Mouse (Mus musculus): Measurements from ENCODE around the gene Plcb3. TPM values are rescaled to one million over a fixed set of nuclear protein-coding genes. Genes with fewer than 3 reads are reported as not detected.

The Plcb3 gene
- total RNA-seq, 4 experiments from 2014 or later = 15.6 to 16.2 (median 15.6) TPM

DNA sequence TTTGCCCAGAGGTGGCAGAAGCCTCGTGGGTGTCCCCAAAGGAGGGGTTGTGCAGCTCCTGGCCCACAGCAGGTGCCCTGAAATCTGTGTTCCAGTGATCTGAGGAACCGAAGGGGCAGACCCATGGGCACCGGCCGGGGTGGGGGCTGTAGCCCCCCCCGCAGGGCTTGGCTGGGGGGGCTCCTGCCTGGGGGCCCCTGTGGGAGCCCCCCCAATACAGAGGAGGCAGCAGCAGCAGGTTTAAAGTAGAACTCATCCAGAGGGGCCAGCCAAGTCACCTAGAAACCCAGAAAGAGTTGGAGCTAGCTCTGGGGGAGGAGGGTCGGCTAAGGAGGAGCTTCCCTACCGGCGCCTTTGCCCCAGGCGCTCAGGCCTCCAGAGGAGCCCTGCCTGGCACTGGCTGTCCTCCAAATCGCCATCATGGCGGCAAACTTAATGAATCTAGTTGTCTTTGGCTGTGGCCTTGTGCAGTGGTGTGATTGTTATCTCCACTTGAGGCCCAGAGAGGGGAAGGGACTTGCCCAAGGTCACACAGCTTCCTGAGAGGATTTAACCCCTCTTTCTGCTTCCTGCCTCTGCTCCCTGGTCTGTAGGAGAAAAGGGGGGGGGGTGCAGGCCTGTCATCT lies 5.7 kb downstream of the Plcb3 start:
- DNase-seq (ENCODE audit: low spot score) = no peak

DNA sequence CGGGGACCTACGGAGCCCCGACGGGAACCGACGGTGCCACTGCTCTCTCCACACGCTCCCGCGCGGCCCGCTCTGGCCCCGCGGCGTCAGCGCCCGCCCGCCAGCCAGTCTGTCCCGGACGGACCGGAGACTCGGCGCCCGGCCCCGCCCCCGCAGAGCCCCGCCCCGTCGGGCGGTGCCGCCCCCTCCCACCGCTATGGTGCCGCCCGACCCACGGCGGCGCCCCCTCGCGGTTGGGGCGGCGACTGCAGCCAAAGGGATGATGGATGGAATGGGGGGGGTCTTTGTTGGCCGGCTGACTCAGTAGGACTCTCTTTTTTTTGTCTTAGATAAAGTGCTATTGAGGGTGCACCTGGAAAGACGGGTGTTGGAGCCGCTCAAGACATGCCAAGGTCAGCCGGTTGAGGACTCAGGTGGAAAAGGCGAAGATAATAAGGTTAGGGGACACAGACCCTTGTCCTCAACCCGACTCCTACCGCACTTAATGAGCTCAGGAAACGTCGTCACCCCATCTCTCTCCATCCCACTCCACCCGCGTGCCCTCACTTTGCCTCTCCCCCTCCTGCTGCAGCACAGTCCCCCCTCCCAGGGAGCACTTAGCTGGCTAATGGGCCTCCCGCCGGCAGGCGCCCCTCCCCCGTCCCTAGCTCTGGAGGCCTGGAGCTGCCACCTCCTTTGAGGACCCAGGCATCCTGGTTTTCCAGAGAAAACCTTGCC lies 6.4 kb downstream of the Plcb3 start:
- no peak for DNase-seq (ENCODE audit: low spot score)

DNA sequence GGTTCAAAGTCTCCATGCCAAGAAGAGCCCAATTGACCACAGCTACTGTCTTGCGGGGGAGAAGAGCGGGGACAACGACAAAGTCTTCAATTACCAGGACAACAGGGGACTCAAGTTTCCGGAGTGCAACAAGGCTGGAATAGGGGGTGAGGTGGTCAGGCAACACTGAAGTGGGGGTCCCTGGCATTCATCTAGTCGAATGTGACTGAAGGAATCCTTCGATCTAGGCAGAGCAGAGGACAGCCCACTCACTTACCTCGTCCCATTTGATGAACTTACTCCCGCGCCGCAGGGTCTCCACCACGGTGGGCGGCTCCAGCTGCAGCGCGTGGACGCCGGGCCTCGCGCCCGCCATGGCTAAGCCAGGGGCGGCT lies 7.0 kb downstream of the Plcb3 start:
- no peak for DNase-seq (ENCODE audit: low spot score)

DNA sequence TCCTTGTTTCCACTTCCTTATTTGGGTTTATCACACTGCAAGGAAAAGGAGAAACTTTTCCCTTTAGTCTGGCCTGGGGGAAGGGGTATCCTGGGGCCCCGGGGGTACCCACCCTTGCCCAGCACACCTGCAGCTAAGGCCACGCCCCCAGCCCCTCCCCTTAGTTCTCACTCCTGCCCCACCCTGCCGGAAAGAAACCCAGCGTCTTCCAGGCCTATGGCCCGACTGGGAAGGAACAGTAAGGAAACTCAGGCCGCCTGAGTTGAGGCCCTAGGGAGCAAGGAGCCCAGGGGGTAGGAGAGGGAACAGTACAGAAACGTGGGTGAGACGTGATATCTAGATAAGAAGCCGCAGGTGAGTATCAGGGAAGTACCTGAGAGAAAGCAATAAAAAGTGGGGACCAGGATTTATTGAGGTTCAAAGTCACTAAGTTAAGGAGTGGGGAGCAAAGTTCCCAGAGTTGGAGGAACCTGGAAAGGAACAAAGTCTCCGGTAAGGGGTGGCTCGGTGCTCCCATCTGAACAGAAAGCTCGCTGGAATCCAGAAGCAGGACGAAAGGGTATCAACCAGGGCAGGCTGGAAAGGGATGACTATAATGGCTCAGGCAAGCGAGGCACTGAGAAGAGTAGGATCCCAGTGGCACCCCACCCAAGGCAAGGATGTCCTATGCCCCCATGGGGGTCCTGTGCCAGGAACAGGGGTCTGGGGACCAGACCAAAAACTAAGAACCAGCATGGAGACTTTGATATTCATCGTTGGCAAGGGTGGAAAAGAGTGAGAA lies 7.6 kb downstream of the Plcb3 start:
- DNase-seq (ENCODE audit: low spot score) = no peak

DNA sequence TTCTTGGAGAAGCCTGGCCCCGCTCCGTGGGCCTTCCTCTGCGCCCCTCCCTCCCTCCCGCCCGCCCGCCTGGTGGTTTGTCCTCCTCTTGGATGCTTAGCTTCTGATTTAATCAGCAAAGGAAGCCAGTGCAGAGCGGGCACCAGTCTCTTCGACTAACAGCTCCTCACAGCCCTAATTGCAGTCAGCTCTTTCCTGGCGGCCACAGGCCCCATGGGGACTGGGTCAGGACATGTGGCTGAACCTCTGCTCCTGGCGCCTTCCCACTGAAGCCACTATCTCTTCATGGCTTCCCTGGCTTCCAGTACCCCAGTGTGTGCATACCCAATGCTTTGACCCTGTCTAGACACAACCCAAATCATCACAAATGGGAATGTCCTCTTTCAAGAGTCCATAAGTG lies 19.8 kb downstream of the Plcb3 start:
- no peak for DNase-seq (ENCODE audit: low spot score)

DNA sequence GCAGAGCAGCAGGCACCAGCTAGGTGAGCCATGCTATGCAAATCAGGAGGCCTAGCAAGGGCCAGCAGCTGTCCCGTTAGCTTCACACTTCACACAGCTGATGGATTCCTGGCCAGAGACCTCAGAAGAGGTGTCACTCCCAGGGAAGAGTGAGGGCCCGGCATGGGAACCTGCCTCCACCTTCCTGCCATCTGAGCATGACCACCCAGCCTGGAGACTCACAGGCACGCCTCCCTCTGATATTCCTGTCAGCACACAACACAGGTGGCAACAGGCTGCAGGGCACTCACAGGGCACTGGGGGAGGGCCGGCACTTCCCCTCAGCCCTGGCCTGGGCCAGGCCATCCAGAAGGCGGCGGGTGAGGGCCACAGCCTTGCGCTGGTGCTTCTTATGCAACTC lies 20.8 kb downstream of the Plcb3 start:
- no peak for DNase-seq (ENCODE audit: low spot score)

DNA sequence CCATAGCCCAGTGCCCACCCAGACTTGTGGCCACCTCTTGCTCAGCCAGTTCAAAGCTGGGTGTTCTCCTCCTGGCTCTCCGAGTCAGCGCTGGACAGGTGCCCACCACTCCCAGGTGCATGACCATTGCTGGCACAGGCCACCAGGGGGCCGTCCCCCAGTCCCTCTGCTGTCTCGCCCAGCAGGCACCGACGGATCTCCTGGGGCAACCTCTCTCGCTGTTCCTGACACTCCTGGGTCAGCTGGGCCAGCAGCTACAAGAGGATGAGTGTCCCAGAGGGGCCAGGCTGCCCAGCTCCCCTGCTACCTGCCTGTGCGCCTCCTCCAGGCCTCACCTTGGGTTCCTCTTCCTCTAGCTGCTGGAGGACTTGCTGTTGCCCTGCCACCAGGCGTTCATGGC lies 22.2 kb downstream of the Plcb3 start:
- DNase-seq (ENCODE audit: low spot score) = no peak

DNA sequence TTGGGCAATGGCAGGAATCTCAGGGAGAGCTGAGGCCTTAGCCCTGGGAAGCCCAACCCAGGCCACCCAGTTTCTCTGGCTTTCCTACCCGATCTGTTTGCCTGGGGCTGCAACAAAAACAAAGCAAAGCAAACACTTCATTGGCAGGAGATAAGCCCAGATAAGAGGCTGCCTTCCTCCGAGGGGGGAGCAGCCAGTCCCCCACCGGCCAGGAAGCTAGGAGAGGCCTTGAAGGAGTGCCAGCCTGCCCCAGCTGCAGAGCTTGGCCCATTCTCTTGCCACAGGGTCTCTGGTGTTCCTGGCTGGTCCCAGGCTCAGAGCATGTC lies 23.6 kb downstream of the Plcb3 start:
- DNase-seq (ENCODE audit: low spot score) = peak; percentile 48

DNA sequence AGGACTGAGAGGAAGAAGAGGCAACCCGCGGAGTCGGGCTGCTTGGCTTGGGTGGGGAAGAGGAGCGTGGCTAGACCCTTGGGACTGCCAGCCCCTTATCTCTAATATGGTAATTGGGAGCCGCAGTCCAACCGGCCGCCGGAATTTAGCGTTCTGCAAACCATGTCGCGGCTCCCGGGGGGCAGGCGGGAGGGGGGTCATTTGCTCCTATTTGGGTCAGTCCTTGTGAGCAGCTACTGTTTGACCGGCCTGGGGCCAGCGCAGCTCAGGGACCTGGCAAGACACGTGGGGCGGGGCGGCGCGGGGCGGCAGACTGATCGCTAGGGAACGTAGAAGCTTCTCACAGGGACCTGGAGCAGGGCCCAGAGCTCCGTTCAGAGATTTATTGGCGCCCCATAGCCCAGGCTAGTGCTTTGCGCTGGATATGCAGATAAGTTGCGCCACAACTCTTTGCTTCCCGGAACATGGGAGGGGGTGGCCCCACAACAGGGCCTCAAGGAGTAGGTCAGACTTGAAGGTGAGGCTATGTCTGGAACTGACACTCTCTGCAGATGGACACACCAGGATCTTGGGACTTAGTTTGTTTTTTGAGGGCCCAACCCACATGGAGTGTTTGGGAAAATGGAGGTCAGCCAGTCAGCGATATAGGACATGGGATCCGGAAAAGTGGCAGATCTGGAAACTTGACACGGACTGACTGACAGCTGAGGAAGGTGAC lies 24.1 kb downstream of the Plcb3 start:
- peak; percentile 85 for DNase-seq (ENCODE audit: low spot score)

DNA sequence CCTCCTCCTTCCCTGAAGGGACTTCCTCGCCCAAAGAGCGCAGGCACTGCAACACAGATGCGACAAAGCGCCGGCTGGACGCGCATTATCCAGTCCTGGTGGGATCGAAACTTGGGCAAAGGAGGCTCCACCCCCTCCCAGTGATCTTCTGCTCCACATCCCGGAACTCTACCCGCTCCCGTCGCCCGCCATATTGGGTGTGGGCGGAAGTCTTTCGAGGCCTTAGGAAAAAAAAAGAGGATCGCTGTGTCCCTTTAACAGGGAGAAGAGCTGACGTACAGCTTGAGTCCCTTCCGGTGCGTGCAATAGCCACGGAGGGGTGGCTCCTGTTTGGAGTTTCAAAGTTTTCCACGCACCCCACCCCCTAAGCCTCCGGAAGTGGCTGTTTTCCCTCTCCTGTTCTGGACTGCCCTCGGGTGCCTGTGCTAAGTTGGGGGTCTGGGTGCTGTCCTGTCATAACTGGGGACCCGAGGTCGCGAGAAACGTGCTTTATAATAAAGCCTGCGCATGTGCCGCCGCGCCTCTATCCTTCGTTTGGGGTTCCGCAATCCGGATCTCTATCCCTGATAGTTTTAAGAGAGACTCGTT lies 24.8 kb downstream of the Plcb3 start:
- DNase-seq (ENCODE audit: low spot score) = peak; percentile 99

DNA sequence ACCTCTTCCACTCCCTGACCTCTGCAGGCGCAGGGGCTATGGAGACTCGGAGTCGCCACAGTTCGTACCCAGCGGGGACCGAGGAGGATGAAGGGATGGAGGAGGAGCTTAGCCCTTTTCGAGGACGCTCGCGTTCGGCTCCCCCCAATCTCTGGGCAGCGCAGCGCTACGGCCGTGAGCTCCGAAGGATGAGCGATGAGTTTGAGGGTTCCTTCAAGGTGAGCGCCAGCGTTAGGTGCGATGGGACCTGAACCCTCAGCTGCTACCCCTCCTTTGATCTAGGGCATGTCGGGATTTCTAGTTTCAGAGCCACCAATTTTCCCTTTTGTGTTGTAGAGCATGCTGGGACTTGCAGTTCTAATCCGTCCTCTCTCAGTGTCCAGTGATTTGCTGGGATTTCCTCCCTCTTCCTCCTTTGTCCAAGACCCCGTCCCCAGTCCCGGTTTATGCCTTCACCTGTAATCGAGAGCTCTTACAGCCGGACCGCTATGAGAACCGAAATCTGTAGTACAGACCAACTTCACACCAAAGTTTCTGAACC lies 25.6 kb downstream of the Plcb3 start:
- DNase-seq (ENCODE audit: low spot score) = peak; percentile 63

DNA sequence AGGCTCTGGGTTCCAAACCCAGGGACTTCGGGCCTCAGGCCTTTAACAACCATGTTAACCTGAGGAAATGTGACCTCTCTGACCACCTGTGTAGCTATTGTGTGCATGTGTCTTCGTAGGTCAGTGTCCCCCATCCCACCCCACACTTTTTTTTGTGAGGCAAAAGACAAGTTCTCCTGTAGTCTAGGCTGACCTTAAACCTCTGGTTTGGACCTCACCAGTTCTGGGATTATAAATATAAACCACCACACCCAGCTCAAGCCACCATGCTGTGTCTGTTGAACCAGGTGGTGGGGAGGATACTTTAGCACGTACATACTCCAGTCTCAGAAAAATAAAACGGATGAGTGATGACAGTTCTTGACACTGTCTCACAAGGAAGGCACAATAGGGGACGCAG lies 26.3 kb downstream of the Plcb3 start:
- DNase-seq (ENCODE audit: low spot score) = no peak

DNA sequence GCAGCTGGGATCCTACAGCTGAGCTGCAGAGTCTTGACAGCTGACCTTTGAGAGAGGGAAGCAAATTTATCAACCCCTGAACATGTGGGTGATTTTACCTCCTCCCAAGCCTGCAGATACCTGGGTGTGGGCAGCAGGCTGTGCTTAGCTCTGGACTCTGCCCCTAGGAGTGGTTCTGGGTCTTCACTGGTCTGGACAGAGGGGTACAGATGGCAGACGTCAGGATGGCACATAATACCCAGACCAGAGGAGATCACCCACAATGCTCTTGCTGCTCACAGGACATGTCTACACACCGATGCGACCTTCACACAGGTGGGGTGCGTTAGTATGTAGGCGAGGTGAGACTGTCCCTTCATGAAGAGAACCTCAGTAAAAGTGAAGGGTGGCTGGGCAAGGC lies 26.7 kb downstream of the Plcb3 start:
- DNase-seq (ENCODE audit: low spot score) = no peak

DNA sequence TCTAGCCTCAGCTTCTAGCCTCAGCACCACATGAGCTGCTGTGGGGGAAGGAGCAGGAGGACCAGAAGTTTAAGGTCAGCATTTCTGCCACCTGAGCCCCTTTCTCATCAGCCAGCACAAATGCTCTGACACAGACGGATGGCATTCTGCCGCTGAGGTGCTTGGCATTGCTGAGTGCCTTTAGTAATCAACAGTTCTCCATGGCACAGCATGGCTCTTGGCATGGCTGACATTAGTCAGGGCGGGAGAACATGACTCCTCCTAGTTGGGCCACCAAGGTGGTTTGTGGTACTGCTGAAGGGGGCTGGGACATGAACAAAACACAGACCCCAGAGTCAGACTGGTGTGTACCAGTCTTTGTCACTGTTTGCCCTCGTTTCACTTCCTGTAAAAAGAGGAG lies 28.1 kb downstream of the Plcb3 start:
- no peak for DNase-seq (ENCODE audit: low spot score)

DNA sequence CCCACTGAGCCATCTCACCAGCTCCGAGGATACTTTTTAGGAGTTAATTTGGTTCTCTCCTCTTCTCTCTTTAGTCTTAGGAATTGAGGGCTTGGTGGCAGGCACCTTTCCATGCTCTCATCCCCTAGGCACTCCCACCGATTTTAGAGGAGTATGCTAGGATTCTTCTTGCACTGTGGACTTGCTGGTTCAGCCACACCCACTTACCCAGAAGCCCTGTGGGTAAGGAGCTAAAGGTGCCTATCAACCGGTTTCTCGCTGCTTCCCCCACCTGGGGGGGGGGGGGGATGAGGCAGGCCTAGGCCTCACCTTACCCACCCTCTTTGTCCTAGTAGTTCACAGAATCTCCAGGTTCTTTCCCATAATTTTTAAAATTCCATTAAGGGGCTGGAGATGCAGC lies 28.5 kb downstream of the Plcb3 start:
- DNase-seq (ENCODE audit: low spot score) = no peak

DNA sequence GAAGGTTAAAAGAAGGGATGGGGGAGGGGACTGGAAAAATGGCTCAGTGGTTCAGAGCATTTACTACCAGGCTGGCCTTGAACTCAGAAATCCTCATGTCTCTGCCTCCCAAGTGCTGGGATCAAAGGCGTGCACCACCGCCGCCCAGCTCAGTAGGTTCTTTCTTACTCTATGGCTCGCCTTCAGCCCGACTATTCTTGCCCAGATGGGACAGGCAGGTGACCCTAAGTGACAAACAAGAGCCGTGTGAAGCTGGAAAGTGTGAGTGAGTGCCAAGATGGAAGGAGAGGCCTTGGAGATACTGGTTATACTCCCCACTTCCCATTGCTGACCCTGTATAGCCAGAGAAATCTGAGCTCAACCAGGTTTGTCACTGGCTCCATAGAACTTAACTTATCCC lies 32.6 kb downstream of the Plcb3 start:
- DNase-seq (ENCODE audit: low spot score) = no peak

DNA sequence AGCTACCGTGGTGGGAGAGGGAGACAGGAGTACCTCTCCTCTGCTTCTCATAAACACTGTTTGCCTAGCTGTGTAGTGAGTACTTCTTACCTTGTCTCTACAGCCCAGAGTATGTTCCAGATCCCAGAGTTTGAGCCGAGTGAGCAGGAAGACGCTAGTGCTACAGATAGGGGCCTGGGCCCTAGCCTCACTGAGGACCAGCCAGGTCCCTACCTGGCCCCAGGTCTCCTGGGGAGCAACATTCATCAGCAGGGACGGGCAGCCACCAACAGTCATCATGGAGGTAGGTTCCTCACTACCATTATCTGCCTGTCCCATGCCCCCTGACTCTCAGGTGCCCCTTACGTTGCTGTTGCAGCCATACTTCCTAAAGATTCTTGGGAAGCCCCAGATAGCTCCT lies 33.5 kb downstream of the Plcb3 start:
- DNase-seq (ENCODE audit: low spot score) = no peak

DNA sequence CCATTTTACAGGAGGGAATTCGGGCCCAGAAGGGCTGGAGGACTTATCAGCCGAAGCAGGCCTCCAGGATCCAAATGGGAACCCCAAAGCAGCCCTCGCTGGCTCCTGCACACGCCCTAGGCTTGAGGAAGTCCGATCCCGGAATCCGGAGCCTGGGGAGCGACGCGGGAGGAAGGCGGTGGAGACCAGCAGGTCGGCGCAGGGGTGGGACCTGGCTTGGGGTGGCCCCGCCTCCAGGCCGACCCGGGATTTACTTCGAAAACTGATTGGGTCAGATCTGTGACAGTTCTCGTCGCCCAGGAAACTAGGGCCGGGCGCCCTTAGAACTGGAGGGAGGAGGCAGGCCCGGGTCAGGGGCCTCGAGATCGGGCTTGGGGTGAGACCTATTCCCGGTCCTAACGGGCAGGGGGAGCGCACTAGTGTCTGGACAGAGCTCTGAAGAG lies 34.0 kb downstream of the Plcb3 start, which contains the start of gene Gpr137:
Gpr137 (minus strand) TSS at position 232 of the 443 bp plus-strand sequence.
- peak; percentile 97 for DNase-seq (ENCODE audit: low spot score)

DNA sequence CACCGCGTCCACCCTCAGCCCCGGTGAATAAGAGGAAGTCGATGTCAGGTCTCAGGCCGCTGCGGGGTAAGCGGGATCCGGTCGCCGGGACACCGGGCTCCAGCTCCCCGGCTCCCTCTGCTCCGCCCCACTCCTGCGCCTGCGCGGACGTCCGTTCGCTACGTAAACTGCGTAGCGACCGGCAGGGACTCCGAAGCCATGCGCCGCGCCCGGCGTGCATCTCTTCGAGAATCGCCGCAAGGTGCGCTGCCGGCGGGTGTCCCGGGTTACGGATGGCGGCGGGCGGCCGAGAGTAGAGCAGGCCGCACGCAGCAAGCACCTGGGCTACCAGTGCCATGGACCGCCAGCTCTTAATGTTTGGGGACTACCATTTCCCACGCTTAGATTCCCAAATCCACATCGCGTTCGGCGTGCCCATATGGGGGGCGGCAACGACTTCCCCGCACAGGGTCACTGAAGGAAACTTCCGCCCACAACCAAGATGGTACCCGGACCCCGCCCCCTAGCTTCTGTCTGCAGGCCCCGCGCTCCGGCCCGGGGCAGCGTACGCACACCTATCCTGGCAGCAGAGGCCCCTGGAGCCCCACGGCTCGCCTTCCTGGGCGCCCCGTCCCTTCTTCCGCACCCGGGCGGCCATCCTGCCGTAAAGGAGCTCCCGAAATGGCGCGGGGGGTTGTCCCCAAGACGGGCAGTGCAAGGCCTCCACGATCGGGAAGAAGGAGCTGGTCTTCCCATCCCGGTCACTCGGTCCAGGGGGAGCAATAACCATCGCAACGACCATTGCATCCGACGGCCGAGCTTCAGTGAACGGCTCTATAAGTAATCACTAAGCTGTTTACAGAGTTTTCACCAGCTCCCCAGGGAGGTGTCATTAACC lies 34.7 kb downstream of the Plcb3 start, which contains the start of gene Bad:
Bad (plus strand) TSS at position 490 of the 877 bp plus-strand sequence.
- peak; percentile 92 for DNase-seq (ENCODE audit: low spot score)

All from heart, adult 8-10 months (tissue).